Mouse (Mus musculus): ENCODE measurements around the gene Apom. TPM values are rescaled to one million over a fixed set of nuclear protein-coding genes. Genes with fewer than 3 reads are reported as not detected.

Gene Apom
- total and polyA plus RNA-seq, 2 experiments from 2014 or later: 0.11 TPM; not detected in 1

- Histone ChIP-seq H3K27me3 (ENCODE audit: control insufficient read depth, insufficient read depth, low read length) (no peaks in the 10 kb centered on the region), H3K9me3 (replicated peaks; ENCODE audit: control insufficient read depth, low read length) (no peaks in the 10 kb centered on the region), H3K4me2 (ENCODE audit: low read depth, low read length) (no peak overlapping the region), H3K36me3 (replicated peaks; ENCODE audit: control insufficient read depth, insufficient read depth, low read length) (peaks cover 98% of the 10 kb centered on the region), H3K9ac (replicated peaks; ENCODE audit: low read depth, low read length) (no peak overlapping the region), H3K4me1 (ENCODE audit: control insufficient read depth, insufficient read depth) (no peaks in the 10 kb centered on the region), H3K27ac (ENCODE audit: low read depth) (no peak overlapping the region), H3K4me3 (ENCODE audit: low read depth, low read length) (no peak overlapping the region)
- 80% methylated on average over 5 of the region's 5 CpGs for WGBS
- no peak for TF ChIP-seq CTCF (IDR thresholded peaks at IDR 0.05; ENCODE audit: low read depth)
- TF ChIP-seq EP300 (IDR thresholded peaks at IDR 0.05; ENCODE audit: low read depth): no peak
- ATAC-seq (ENCODE audit: insufficient read depth, low read depth): no peak
- DNase-seq (ENCODE audit: low spot score): no peak
Measured at GRCm38 (mm10) chr17:35146139-35146538, 14.3 kb upstream of the Apom start.

- no peak for TF ChIP-seq EP300 (IDR thresholded peaks at IDR 0.05; ENCODE audit: low read depth)
- no peak for TF ChIP-seq CTCF (IDR thresholded peaks at IDR 0.05; ENCODE audit: low read depth)
- DNase-seq (ENCODE audit: low spot score): no peak
- 84% methylated on average over 6 of the region's 6 CpGs for WGBS
- Histone ChIP-seq H3K27me3 (ENCODE audit: control insufficient read depth, insufficient read depth, low read length) (no peaks in the 10 kb centered on the region), H3K4me3 (ENCODE audit: low read depth, low read length) (no peak overlapping the region), H3K27ac (ENCODE audit: low read depth) (no peak overlapping the region), H3K36me3 (replicated peaks; ENCODE audit: control insufficient read depth, insufficient read depth, low read length) (peaks cover 88% of the 10 kb centered on the region), H3K9ac (replicated peaks; ENCODE audit: low read depth, low read length) (no peak overlapping the region), H3K4me2 (ENCODE audit: low read depth, low read length) (no peak overlapping the region), H3K4me1 (ENCODE audit: control insufficient read depth, insufficient read depth) (no peaks in the 10 kb centered on the region; the same call in 1 of the 2 replicates), H3K9me3 (replicated peaks; ENCODE audit: control insufficient read depth, low read length) (no peaks in the 10 kb centered on the region)
- no peak for ATAC-seq (ENCODE audit: insufficient read depth, low read depth)
Measured at GRCm38 (mm10) chr17:35141971-35142370, 10.1 kb upstream of the Apom start.

GRCm38 (mm10) chr17:35140490-35140996 lies 8.7 kb upstream of the Apom start:
- WGBS: 77% methylated on average over 16 of the region's 16 CpGs
- no peak for TF ChIP-seq CTCF (IDR thresholded peaks at IDR 0.05; ENCODE audit: low read depth)
- TF ChIP-seq EP300 (IDR thresholded peaks at IDR 0.05; ENCODE audit: low read depth): no peak
- peaks cover 74% of the 10 kb centered on the region for H3K36me3 ChIP-seq (replicated peaks; ENCODE audit: control insufficient read depth, insufficient read depth, low read length)
- H3K9ac ChIP-seq (replicated peaks; ENCODE audit: low read depth, low read length): no peak overlapping the region
- H3K4me1 ChIP-seq (ENCODE audit: control insufficient read depth, insufficient read depth): no peaks in the 10 kb centered on the region; the same call in 1 of the 2 replicates
- H3K4me3 ChIP-seq (ENCODE audit: low read depth, low read length): no peak overlapping the region
- no peaks in the 10 kb centered on the region for H3K9me3 ChIP-seq (replicated peaks; ENCODE audit: control insufficient read depth, low read length)
- no peak overlapping the region for H3K27ac ChIP-seq (ENCODE audit: low read depth)
- no peaks in the 10 kb centered on the region for H3K27me3 ChIP-seq (ENCODE audit: control insufficient read depth, insufficient read depth, low read length)
- H3K4me2 ChIP-seq (ENCODE audit: low read depth, low read length): no peak overlapping the region
- ATAC-seq (ENCODE audit: insufficient read depth, low read depth) (no peak), DNase-seq (ENCODE audit: low spot score) (no peak)

- no peaks in the 10 kb centered on the region; the same call in 1 of the 2 replicates for H3K4me1 ChIP-seq (ENCODE audit: control insufficient read depth, insufficient read depth)
- TF ChIP-seq EP300 (IDR thresholded peaks at IDR 0.05; ENCODE audit: low read depth) (no peak), CTCF (IDR thresholded peaks at IDR 0.05; ENCODE audit: low read depth) (no peak)
- no peak overlapping the region for H3K4me3 ChIP-seq (ENCODE audit: low read depth, low read length)
- H3K4me2 ChIP-seq (ENCODE audit: low read depth, low read length): no peak overlapping the region
- ATAC-seq (ENCODE audit: insufficient read depth, low read depth) (no peak), DNase-seq (ENCODE audit: low spot score) (no peak)
- H3K9ac ChIP-seq (replicated peaks; ENCODE audit: low read depth, low read length): no peak overlapping the region
- H3K27ac ChIP-seq (ENCODE audit: low read depth): no peak overlapping the region
- H3K9me3 ChIP-seq (replicated peaks; ENCODE audit: control insufficient read depth, low read length): no peaks in the 10 kb centered on the region
- 86% methylated on average over 3 of the region's 3 CpGs for WGBS
- H3K27me3 ChIP-seq (ENCODE audit: control insufficient read depth, insufficient read depth, low read length): no peaks in the 10 kb centered on the region
- H3K36me3 ChIP-seq (replicated peaks; ENCODE audit: control insufficient read depth, insufficient read depth, low read length): peaks cover 61% of the 10 kb centered on the region
Measured at GRCm38 (mm10) chr17:35139269-35139668, 7.4 kb upstream of the Apom start.

GRCm38 (mm10) chr17:35135591-35136320 lies 3.9 kb upstream of the Apom start:
- TF ChIP-seq EP300 (IDR thresholded peaks at IDR 0.05; ENCODE audit: low read depth): no peak; the same call in 1 of the 2 replicates
- TF ChIP-seq CTCF (IDR thresholded peaks at IDR 0.05; ENCODE audit: low read depth): no peak
- ATAC-seq (ENCODE audit: insufficient read depth, low read depth): peak; percentile 45
- Histone ChIP-seq H3K4me2 (ENCODE audit: low read depth, low read length) (peak overlapping the region; percentile 77), H3K9me3 (replicated peaks; ENCODE audit: control insufficient read depth, low read length) (no peaks in the 10 kb centered on the region), H3K36me3 (replicated peaks; ENCODE audit: control insufficient read depth, insufficient read depth, low read length) (peaks cover 26% of the 10 kb centered on the region), H3K27me3 (ENCODE audit: control insufficient read depth, insufficient read depth, low read length) (no peaks in the 10 kb centered on the region), H3K4me3 (ENCODE audit: low read depth, low read length) (peak overlapping the region; percentile 84), H3K9ac (replicated peaks; ENCODE audit: low read depth, low read length) (peak overlapping the region; percentile 80), H3K4me1 (ENCODE audit: control insufficient read depth, insufficient read depth) (no peaks in the 10 kb centered on the region; the same call in 1 of the 2 replicates), H3K27ac (ENCODE audit: low read depth) (peak overlapping the region; percentile 96)
- WGBS: under 1% methylated on average over 42 of the region's 43 CpGs
- DNase-seq (ENCODE audit: low spot score): peak; percentile 83

Measured in heart, postnatal 0 days (tissue).